Mouse (Mus musculus): ENCODE measurements around the gene Dpf1.

DNA sequence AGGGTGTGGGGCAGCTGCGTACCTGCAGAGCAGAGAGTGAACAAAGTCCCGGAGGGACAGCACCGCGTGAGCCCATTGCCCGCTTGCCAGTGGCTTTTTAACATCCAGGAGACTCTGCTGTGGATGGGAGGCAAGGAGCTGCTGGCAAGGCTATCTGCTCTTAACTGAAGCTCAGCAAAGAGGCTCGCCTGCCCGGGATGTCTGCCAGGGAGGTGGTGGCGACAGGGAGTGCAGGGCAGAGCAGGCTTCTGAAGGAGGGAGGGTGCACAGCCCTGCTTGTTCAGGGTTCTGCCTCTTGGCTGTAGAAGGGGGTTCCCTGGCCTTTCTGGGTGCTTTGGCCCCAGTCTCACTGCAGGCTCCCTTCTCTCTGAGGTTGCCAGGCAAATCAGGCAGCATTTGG is 50.4 kb downstream of the Dpf1 start:
- no peak for TF ChIP-seq CTCF (IDR thresholded peaks at IDR 0.05; ENCODE audit: low read depth, low read length)
- TF ChIP-seq POLR2A (IDR thresholded peaks at IDR 0.05; ENCODE audit: borderline replicate concordance, low read depth, low read length), result no peak
